Mouse (Mus musculus) adrenal gland, postnatal 14 days (tissue): ENCODE results near the gene Ankrd40. TPM values are rescaled to one million over a fixed set of nuclear protein-coding genes. Genes with fewer than 3 reads are reported as not detected.

Experiments used
- DNase-seq: peaks from one replicate; pipeline ENCODE4 v3.0.0; 2021; ENCODE audit warnings: mixed read lengths
- long read RNA-seq, 2 experiments: library from polyadenylated mRNA; stranded (forward); transcript quantifications; one replicate each; pipeline ENCODE4 v2.0.0; 2021
- total RNA-seq: library from RNA; stranded (reverse); gene quantifications from 2 replicates; pipeline ENCODE4 v1.2.3, GENCODE M21; 2021

Ankrd40 gene
- total RNA-seq, result 131 and 136 TPM in 2 replicates
- long read RNA-seq, experiment 1, transcript Ankrd40-203 (5 exons, 3,487 nt), result major isoform, 111 of 135 reads
- long read RNA-seq, experiment 1, transcript Ankrd40-202 (5 exons, 1,477 nt), result minor isoform, 9 of 135 reads
- long read RNA-seq, experiment 1, partial matches to known transcripts, result 8 of 135 reads
- long read RNA-seq, experiment 1, other reads (novel, unspliced or antisense), result 4 of 135 reads
- long read RNA-seq, experiment 2, transcript Ankrd40-203 (5 exons, 3,487 nt), result major isoform, 82 of 95 reads
- long read RNA-seq, experiment 2, partial matches to known transcripts, result 6 of 95 reads
- long read RNA-seq, experiment 2, other reads (novel, unspliced or antisense), result 6 of 95 reads

- peak; percentile 97 for DNase-seq
Measured at GRCm38 (mm10) chr11:94327693-94328643, at the start of gene Ankrd40. Gene Ankrd40 (plus strand): TSS chr11:94328001.

GRCm38 (mm10) chr11:94281199-94282181, 46.3 kb upstream of the Ankrd40 start, which contains the start of gene Gm21885:
Gene Gm21885 (plus strand): TSS chr11:94281873.
- peak; percentile 68 for DNase-seq

DNA sequence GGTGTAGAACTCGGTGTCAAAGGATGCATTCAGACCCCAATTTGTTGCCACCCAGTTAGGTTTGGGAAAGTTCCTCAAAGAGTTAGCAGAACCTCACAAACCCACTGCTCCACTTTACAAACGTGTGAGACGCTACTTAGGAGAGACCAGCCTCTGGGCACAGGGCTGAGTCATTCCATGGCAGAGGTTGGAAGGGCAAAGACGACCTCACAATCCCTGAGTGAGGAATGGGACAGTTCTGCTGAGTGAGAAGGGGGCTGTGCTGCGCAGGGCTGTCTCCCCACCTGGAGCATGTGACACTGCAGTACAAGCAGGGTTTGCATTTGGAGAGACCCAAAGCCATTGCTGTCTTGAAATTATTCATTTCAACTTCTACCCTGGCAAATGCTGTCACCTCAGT, 45.5 kb upstream of the Ankrd40 start:
- DNase-seq, result peak; percentile 33

DNA sequence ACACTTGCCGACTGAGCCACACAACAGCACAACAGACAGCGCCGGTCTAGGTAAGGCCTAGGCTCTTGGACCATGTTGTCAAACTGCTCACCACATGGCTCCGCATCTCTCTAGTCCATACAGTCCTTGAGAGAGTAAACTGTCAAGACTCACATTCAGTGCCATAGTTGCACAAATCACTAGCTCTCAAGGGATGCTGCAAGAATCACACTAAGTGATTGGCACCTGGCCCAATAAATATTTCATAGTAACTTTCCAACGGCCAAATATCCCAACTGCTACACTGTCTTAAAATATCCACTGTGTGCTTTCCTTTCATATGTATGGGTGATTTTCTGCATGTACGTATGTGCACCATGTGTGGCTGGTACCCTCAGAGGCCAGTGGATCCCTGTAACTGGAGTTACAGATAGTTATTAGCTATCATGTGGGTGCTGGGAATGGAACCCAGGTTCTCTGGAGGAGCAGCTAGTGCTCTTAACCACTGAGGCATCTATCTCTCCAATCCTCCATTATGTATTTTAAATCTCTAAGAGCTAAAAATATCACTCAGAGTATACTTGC, 44.2 kb upstream of the Ankrd40 start:
- peak; percentile 25 for DNase-seq

GRCm38 (mm10) chr11:94285886-94286574, 41.8 kb upstream of the Ankrd40 start:
- peak; percentile 34 for DNase-seq

DNA sequence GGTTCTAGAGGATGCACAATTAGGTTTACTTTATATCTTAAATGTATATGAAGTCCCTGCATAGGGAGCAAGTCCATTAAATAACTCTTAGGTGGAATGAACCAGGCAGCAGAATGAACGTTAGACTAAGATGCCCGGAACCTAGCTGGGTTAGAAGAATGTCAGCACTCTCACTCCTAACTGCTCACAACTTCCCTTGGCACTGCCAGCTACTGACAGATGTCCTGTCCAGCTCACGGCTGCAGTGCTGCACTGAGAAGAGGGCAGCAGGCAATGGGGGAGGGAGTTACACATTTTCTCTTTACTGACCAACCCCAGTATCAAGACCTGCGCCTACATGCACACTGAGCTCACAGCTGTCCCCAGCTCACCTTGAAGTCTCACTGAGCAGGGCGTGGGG, 40.7 kb upstream of the Ankrd40 start:
- DNase-seq, result no peak

GRCm38 (mm10) chr11:94290062-94290740, 37.6 kb upstream of the Ankrd40 start:
- DNase-seq, result no peak

DNA sequence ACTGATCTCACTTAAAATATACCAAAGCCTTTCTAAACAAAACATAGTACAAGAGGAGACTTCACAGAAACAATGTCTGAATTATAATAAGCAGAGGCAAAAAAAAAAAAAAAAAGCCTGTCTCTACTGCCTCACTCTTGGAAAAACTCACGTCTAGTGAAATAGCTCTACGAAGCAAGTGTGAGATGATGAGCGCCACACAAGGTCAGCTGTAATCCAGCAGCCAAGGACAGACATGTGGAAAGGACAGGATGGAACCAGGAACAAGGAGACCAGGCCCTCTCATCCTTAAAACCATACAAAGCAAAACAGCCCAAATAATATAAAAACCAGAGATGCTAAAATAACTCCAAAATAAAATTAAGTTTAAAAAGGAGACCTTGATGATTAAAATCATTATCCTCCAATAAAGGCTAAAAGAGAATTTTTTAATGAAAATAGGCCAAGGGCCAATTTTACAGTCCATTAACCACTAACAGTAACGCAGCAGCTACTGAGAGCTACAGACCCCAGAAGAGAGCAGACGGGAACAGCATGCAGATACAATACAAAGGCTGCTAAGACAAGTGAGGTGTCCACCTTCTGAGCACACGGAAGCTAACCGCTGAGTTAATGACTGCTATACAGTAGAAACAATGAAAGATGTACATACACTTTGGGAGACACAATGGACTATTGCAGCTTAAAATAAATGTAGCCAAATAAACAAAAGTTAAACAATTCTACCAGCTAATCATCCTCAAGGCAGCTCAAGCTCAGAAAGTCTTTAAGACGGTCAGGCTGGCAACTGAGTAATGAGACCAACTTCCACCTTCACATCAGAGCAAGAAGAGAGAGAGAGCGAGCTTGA, 32.6 kb upstream of the Ankrd40 start:
- peak; percentile 43 for DNase-seq

DNA sequence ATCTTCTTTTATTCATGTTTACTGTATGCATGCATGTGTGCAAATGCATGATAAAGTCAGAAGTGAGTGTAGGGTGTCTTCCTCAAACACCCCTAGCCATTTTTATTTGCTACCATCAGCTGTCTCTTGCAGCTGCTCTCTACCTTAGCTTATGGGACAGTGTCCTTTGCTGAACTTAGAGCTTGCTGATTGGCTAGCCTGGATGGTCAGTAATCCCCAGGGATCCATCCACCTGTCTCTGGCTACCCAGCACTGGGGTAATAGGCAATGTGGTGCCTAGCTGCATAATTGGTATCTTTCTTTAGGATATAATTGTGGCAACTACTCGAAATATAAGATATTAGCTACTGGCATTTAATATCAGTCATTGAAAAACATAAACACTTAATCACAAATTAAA, 15.1 kb upstream of the Ankrd40 start:
- no peak for DNase-seq

- no peak for DNase-seq
Measured at GRCm38 (mm10) chr11:94314098-94314652, 13.6 kb upstream of the Ankrd40 start.

- DNase-seq, result no peak
Measured at GRCm38 (mm10) chr11:94315308-94315707, 12.5 kb upstream of the Ankrd40 start.

GRCm38 (mm10) chr11:94316528-94316927, 11.3 kb upstream of the Ankrd40 start:
- no peak for DNase-seq

DNA sequence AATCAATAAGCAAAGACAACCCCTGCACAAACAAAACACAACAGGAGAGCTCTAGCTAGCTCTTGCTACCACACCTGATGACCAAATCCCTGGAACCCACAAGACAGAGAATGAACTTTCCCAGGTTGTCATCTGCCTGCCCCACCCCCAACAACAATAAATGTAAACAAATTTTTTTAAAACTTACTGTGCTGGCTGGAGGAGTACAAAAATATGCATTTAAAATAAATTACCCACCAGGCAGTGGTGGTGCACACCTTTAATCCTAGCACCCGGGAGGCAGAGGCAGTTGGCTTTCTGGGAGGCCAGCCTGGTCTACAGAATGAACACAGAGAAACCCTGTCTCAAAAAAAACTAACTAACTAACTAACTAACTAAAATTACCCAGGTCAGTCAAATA, 10.8 kb upstream of the Ankrd40 start:
- DNase-seq, result no peak

DNA sequence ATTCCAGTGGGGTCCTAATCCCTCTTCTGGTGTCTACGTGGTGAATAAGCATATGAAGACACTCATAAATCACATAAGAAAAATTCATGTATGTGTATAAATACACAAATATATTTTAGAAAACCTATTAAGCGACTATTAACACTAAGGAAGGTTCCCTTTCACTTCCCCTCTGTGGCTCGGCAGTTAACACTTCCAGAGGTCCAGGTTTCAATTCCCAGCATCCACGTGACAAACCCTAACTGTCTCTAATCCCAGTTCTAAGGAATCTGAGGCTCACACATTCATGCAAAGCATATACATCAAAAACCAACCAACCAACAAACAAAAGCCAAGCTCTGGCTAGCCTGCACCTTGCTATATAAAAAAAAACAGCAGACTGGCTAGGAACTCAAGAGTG, 10.3 kb upstream of the Ankrd40 start:
- DNase-seq, result no peak

- no peak for DNase-seq
Measured at GRCm38 (mm10) chr11:94318056-94318455, 9.7 kb upstream of the Ankrd40 start.

DNA sequence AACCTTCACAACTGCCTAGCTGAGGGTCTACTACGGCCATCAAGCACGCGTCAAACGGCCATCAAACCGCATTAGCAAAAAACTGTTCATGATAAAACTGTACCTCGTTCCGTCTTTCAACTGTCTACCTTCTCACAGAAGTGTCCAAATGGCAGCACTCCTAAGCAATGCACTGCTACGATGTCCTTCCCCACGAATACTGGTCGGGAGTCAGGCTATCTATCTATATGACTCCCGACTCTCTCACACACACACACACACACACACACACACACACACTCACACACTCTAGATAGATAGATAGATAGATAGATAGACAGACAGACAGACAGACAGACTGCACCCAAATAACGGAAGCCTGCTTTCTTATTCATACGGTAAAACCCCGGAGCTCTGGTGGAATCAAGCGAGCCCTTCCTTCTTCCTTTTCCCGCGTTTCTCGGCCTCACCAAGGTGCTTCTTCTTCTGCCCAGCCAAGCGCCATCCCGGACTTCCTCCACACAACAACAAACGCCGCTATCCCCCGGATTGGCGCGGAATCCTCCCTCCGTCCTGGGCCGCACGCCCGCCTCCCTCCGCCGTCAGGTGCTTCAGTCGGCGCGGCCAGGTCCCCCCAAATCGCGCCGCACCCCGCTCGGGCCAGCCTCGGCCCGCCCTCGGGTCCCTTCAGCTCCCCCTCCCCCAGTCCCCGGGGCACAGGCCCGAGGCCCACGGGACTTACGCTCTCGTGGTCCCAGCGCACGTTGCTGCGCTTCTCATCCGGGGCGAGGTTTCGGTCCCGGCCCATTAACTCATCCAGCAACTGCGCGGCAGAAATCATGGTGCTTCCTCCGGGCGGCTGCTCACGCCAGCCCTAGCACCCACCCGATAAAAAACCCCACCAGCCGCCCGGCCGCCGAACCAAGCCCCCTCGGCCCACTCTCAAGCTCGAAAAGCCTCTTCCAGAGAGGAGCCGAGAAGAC, 6.6 kb upstream of the Ankrd40 start:
- peak; percentile 78 for DNase-seq

GRCm38 (mm10) chr11:94321931-94322400, 5.8 kb upstream of the Ankrd40 start, which contains the start of gene Luc7l3:
Gene Luc7l3 (minus strand): TSS chr11:94321988.
- DNase-seq, result peak; percentile 97
